In genomic region chr7:88318474-88318873, GRCm38 (mm10) we compare ENCODE assay signal across 21 mouse cellular contexts.
"Had no signal": no experiment of that assay in that cellular context is flagged by ENCODE, and none has a peak within 500 bp of the region (broad histone marks: within the 10 kb centered on the region; RNA-seq: fewer than 3 reads in every experiment).

No protein-coding gene starts in this region.

- DNase-seq: kidney, adult 18-20 months; kidney, postnatal 36 days; layer of hippocampus, postnatal 36 days; liver, postnatal 0 days; lung, embryonic 14.5 days; right cerebral cortex, adult 18-20 months; right cerebral cortex, postnatal 14 days; right cerebral cortex, postnatal 4 days; thymus, adult 18-20 months; thymus, postnatal 4 days had no signal

- H3K36me3 ChIP-seq: limb, embryonic 12.5 days; limb, embryonic 15.5 days; midbrain, embryonic 12.5 days; midbrain, embryonic 15.5 days; neural tube, embryonic 13.5 days had no signal

- H3K27me3 ChIP-seq: limb, embryonic 12.5 days; limb, embryonic 15.5 days; midbrain, embryonic 12.5 days; midbrain, embryonic 15.5 days; neural tube, embryonic 13.5 days had no signal

- H3K9me3 ChIP-seq: limb, embryonic 12.5 days; limb, embryonic 15.5 days; midbrain, embryonic 12.5 days; midbrain, embryonic 15.5 days; neural tube, embryonic 13.5 days had no signal

- H3K4me3 ChIP-seq: left cerebral cortex, adult 2 months; limb, embryonic 12.5 days; limb, embryonic 15.5 days; midbrain, embryonic 12.5 days; midbrain, embryonic 15.5 days; neural tube, embryonic 13.5 days had no signal

- H3K27ac ChIP-seq: kidney, postnatal 0 days; left cerebral cortex, adult 2 months; limb, embryonic 12.5 days; limb, embryonic 15.5 days; liver, embryonic 14.5 days; midbrain, embryonic 12.5 days; midbrain, embryonic 15.5 days; neural tube, embryonic 13.5 days had no signal

- ATAC-seq: intestine, embryonic 16.5 days; liver, postnatal 0 days; lung, postnatal 0 days; midbrain, embryonic 15.5 days had no signal

- H3K9ac ChIP-seq: limb, embryonic 12.5 days; limb, embryonic 15.5 days; liver, embryonic 14.5 days; liver, postnatal 0 days; lung, embryonic 14.5 days; midbrain, embryonic 12.5 days; midbrain, embryonic 15.5 days; neural tube, embryonic 13.5 days had no signal

- H3K4me2 ChIP-seq: limb, embryonic 12.5 days; limb, embryonic 15.5 days; liver, embryonic 11.5 days; lung, embryonic 14.5 days; midbrain, embryonic 12.5 days; midbrain, embryonic 15.5 days; neural tube, embryonic 13.5 days had no signal

- H3K4me1 ChIP-seq: midbrain, embryonic 15.5 days; neural tube, embryonic 13.5 days had no signal
